Mouse (Mus musculus) ES-E14 (cell line): ENCODE measurements around the gene Col4a4. TPM values are rescaled to one million over a fixed set of nuclear protein-coding genes. Genes with fewer than 3 reads are reported as not detected.
A peak's percentile ranks its signal among the peaks of the same experiment; 100 is the strongest.

ENCODE experiments used
- DNase-seq: peaks from one replicate; pipeline ENCODE4 v3.0.0-alpha.2; 2013; ENCODE audit warnings: low read depth, low spot score
- H3K27ac ChIP-seq: 2 replicates; pipeline ENCODE4 v1.5.1; 2012; ENCODE audit warnings: low read depth, mild to moderate bottlenecking, low read length, moderate library complexity, mixed read lengths; ENCODE audit not compliant: poor library complexity, insufficient read depth, severe bottlenecking
- H3K36me3 ChIP-seq: 2 replicates; pipeline ENCODE4 v1.6.1; 2012; ENCODE audit warnings: mild to moderate bottlenecking, low read length, moderate library complexity, mixed read lengths; ENCODE audit not compliant: control insufficient read depth, poor library complexity, insufficient read depth, severe bottlenecking
- H3K4me1 ChIP-seq, 2 experiments: fragments of 150-350 bp in 1 of 2; sonication (generic) in 1 of 2; 2 replicates each; pipeline ENCODE4 v1.6.1; 2012; ENCODE audit warnings: low read length in 2 of 2, mild to moderate bottlenecking in 1 of 2, mixed read lengths in 1 of 2; ENCODE audit not compliant: control insufficient read depth in 2 of 2, insufficient read depth in 2 of 2, poor library complexity in 1 of 2
- H3K4me3 ChIP-seq, 2 experiments: fragments of 150-350 bp in 1 of 2; sonication (generic) in 1 of 2; 2 replicates each; pipeline ENCODE4 v1.5.1; 2012; ENCODE audit warnings: low read length in 2 of 2, low read depth in 1 of 2, mild to moderate bottlenecking in 1 of 2, mixed read lengths in 1 of 2; ENCODE audit not compliant: insufficient read depth in 1 of 2, poor library complexity in 1 of 2, severe bottlenecking in 1 of 2
- H3K9ac ChIP-seq: 2 replicates; pipeline ENCODE4 v1.6.1; 2012; ENCODE audit warnings: low read depth, mild to moderate bottlenecking, low read length, mixed read lengths; ENCODE audit not compliant: poor library complexity, insufficient read depth, severe bottlenecking
- H3K9me3 ChIP-seq: fragments of 150-350 bp; sonication (generic); 2 replicates; pipeline ENCODE4 v1.6.1; 2012; ENCODE audit warnings: low read depth, mild to moderate bottlenecking, low read length; ENCODE audit not compliant: control insufficient read depth, insufficient read depth
- CHD2 ChIP-seq: IDR thresholded peaks from 2 replicates; pipeline ENCODE4 v1.6.1; 2014; ENCODE audit warnings: mild to moderate bottlenecking, low read depth, low read length, inconsistent platforms
- HCFC1 ChIP-seq: IDR thresholded peaks from 2 replicates; pipeline ENCODE4 v1.6.1; 2012; ENCODE audit warnings: low read length, inconsistent platforms, borderline replicate concordance; ENCODE audit not compliant: insufficient read depth
- MAFK ChIP-seq: IDR thresholded peaks from 2 replicates; pipeline ENCODE4 v1.6.1; 2014; ENCODE audit warnings: mild to moderate bottlenecking, low read depth, low read length, inconsistent platforms; ENCODE audit not compliant: insufficient read depth
- ZC3H11A ChIP-seq: IDR thresholded peaks from 2 replicates; pipeline ENCODE4 v1.6.1; 2012; ENCODE audit warnings: low read depth, mild to moderate bottlenecking, inconsistent platforms, low read length, borderline replicate concordance
- ZNF384 ChIP-seq: IDR thresholded peaks from 2 replicates; pipeline ENCODE4 v1.6.1; 2012; ENCODE audit warnings: low read depth, low read length, inconsistent platforms
- in situ Hi-C, 2 experiments: fragments of 600-800 bp; cut with MboI; formaldehyde crosslinking; loops; one replicate each; pipeline ENCODE4 v1.15.1; 2025; ENCODE audit warnings: low sequenced_read_pairs in 2 of 2, inconsistent platforms in 1 of 2; ENCODE audit not compliant: unreplicated experiment in 2 of 2
- total RNA-seq: library from RNA; depleted of rRNA; stranded (reverse); fragments of 300-350 nt; gene quantifications from 2 replicates; pipeline ENCODE4 v1.2.3, GENCODE M21; 2012

The Col4a4 gene
- total RNA-seq, 1 experiment: 0.04 TPM

- no peak overlapping the region for H3K9ac ChIP-seq
- DNase-seq: no peak
- H3K9me3 ChIP-seq: no peaks in the 10 kb centered on the region
- in situ Hi-C loops: no loop called here
- H3K36me3 ChIP-seq: no peaks in the 10 kb centered on the region; the same call in 1 of the 2 replicates
- H3K27ac ChIP-seq: no peak overlapping the region
- no peaks in the 10 kb centered on the region for H3K4me1 ChIP-seq
- H3K4me3 ChIP-seq: no peak overlapping the region
- TF ChIP-seq HCFC1 (no peak), CHD2 (no peak), ZC3H11A (no peak), ZNF384 (no peak), MAFK (no peak)
These were observed 9.3 kb downstream of the Col4a4 start for GRCm38 (mm10) chr1:82577339-82577738.

DNA sequence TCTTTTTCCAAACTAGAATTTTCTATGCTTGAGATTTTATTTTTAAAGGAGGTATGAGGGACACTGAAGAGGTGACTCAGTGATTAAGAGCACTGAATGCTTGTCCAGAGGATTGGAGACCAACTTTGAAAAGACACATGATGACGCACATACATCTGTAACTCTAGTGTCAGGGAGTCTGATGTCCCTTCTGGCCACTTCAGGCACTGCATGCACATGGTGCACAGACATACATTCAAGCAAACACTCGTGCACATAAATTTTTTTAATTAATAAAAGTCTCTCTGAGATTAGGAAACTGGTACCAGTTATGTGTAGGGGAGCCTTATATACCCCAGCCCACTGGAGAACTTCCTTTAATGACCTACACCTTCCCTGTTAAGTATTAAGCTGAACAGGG lies 10.5 kb downstream of the Col4a4 start:
- no peak for DNase-seq

GRCm38 (mm10) chr1:82575681-82576080 lies 11.0 kb downstream of the Col4a4 start:
- in situ Hi-C loops: no loop called here
- no peak for DNase-seq
- Histone ChIP-seq H3K36me3 (no peaks in the 10 kb centered on the region; the same call in 1 of the 2 replicates), H3K27ac (no peak overlapping the region), H3K9me3 (no peaks in the 10 kb centered on the region), H3K4me1 (no peaks in the 10 kb centered on the region), H3K9ac (no peak overlapping the region), H3K4me3 (no peak overlapping the region)
- TF ChIP-seq CHD2 (no peak), HCFC1 (no peak), ZNF384 (no peak), ZC3H11A (no peak), MAFK (no peak)

More for the DNA sequence above, 10.5 kb downstream of the Col4a4 start:
- in situ Hi-C loops: no loop called here
- Histone ChIP-seq H3K36me3 (no peaks in the 10 kb centered on the region; the same call in 1 of the 2 replicates), H3K9me3 (no peaks in the 10 kb centered on the region), H3K4me1 (no peaks in the 10 kb centered on the region), H3K9ac (no peak overlapping the region), H3K27ac (no peak overlapping the region), H3K4me3 (no peak overlapping the region)
- TF ChIP-seq MAFK (no peak), CHD2 (no peak), HCFC1 (no peak), ZNF384 (no peak), ZC3H11A (no peak)

GRCm38 (mm10) chr1:82571758-82572157 lies 14.9 kb downstream of the Col4a4 start:
- in situ Hi-C loops: no loop called here
- TF ChIP-seq ZC3H11A (0 out of 2 replicates have a peak, but pooled peaks have one; percentile 7), CHD2 (no peak), HCFC1 (no peak)
- no peaks in the 10 kb centered on the region for H3K36me3 ChIP-seq
- no peaks in the 10 kb centered on the region for H3K4me1 ChIP-seq
- no peak overlapping the region for H3K4me3 ChIP-seq
- H3K9ac ChIP-seq: no peak overlapping the region
- H3K27ac ChIP-seq: no peak overlapping the region
- no peak for DNase-seq
- H3K9me3 ChIP-seq: no peaks in the 10 kb centered on the region

- Histone ChIP-seq H3K9me3 (no peaks in the 10 kb centered on the region), H3K4me3 (no peak overlapping the region), H3K4me1 (no peaks in the 10 kb centered on the region), H3K36me3 (no peaks in the 10 kb centered on the region), H3K27ac (no peak overlapping the region), H3K9ac (no peak overlapping the region)
- TF ChIP-seq CHD2 (no peak), MAFK (no peak), ZC3H11A (no peak), ZNF384 (no peak), HCFC1 (no peak)
- in situ Hi-C loops: no loop called here
- no peak for DNase-seq
These were observed 17.2 kb downstream of the Col4a4 start for GRCm38 (mm10) chr1:82569405-82569804.
